Mouse (Mus musculus) MEL (cell line): ENCODE measurements around the gene Pank1. TPM values are rescaled to one million over a fixed set of nuclear protein-coding genes. Genes with fewer than 3 reads are reported as not detected.

ENCODE experiments used
- DNase-seq: peaks from one replicate; pipeline ENCODE4 v3.0.0; 2011; ENCODE audit warnings: low read depth, low spot score
- H3K27ac ChIP-seq: 2 replicates; pipeline ENCODE4 v1.5.1; 2012; ENCODE audit warnings: low read depth, mild to moderate bottlenecking, control low read depth, low read length, moderate library complexity; ENCODE audit not compliant: control insufficient read depth
- H3K27me3 ChIP-seq, 2 experiments: fragments of 150-350 bp in 1 of 2; sonication (generic) in 1 of 2; 2 replicates each; pipeline ENCODE4 v1.6.1; 2012; ENCODE audit warnings: low read length in 2 of 2, mild to moderate bottlenecking in 2 of 2, improper control_type of control experiment in 1 of 2, moderate library complexity in 1 of 2; ENCODE audit not compliant: insufficient read depth in 2 of 2, control insufficient read depth in 1 of 2
- H3K36me3 ChIP-seq, 2 experiments: 2 replicates each; pipeline ENCODE4 v1.6.1; 2012 to 2014; ENCODE audit warnings: low read length in 2 of 2, improper control_type of control experiment in 1 of 2, inconsistent platforms in 1 of 2, mild to moderate bottlenecking in 1 of 2; ENCODE audit not compliant: insufficient read depth in 2 of 2, control insufficient read depth in 1 of 2
- H3K4me1 ChIP-seq, 2 experiments: fragments of 150-350 bp in 1 of 2; sonication (generic) in 1 of 2; 2 replicates each; pipeline ENCODE4 v1.6.1; 2012; ENCODE audit warnings: low read length in 2 of 2, improper control_type of control experiment in 1 of 2, mild to moderate bottlenecking in 1 of 2; ENCODE audit not compliant: insufficient read depth in 2 of 2, control insufficient read depth in 1 of 2
- H3K4me3 ChIP-seq, 2 experiments: fragments of 150-350 bp in 1 of 2; sonication (generic) in 1 of 2; 2 replicates each; pipeline ENCODE4 v1.5.1; 2012; ENCODE audit warnings: low read depth in 2 of 2, low read length in 2 of 2, mild to moderate bottlenecking in 2 of 2, moderate library complexity in 2 of 2, control low read depth in 1 of 2, improper control_type of control experiment in 1 of 2; ENCODE audit not compliant: control insufficient read depth in 1 of 2, insufficient read depth in 1 of 2
- H3K79me2 ChIP-seq: 2 replicates; pipeline ENCODE4 v1.6.1; 2012; ENCODE audit warnings: mild to moderate bottlenecking, low read length, moderate library complexity; ENCODE audit not compliant: control insufficient read depth, poor library complexity, insufficient read depth
- H3K9ac ChIP-seq: 2 replicates; pipeline ENCODE4 v1.6.1; 2012; ENCODE audit warnings: low read depth, mild to moderate bottlenecking, control low read depth, low read length, moderate library complexity; ENCODE audit not compliant: control insufficient read depth, poor library complexity, severe bottlenecking
- H3K9me3 ChIP-seq: fragments of 150-350 bp; sonication (generic); replicated peaks from 2 replicates; pipeline ENCODE4 v1.6.1; 2012; ENCODE audit warnings: mild to moderate bottlenecking, low read length, improper control_type of control experiment, moderate library complexity; ENCODE audit not compliant: insufficient read depth
- BHLHE40 ChIP-seq: IDR thresholded peaks from 2 replicates; pipeline ENCODE4 v1.6.1; 2012; ENCODE audit warnings: low read depth, mild to moderate bottlenecking, inconsistent platforms, low read length, improper control_type of control experiment, borderline replicate concordance
- CTCF ChIP-seq, 3 experiments: IDR thresholded peaks in 2 of 3; conservative IDR thresholded peaks in 1 of 3; 2 replicates each; pipeline ENCODE4 v1.5.1; 2011 to 2012; ENCODE audit warnings: low read length in 3 of 3, low read depth in 2 of 3, mild to moderate bottlenecking in 2 of 3, improper control_type of control experiment in 1 of 3, inconsistent platforms in 1 of 3, mixed read lengths in 1 of 3, moderate library complexity in 1 of 3; ENCODE audit not compliant: control insufficient read depth in 1 of 3, insufficient read depth in 1 of 3, poor library complexity in 1 of 3, severe bottlenecking in 1 of 3
- ELF1 ChIP-seq: IDR thresholded peaks from 2 replicates; pipeline ENCODE4 v1.6.1; 2014; ENCODE audit warnings: low read depth, mild to moderate bottlenecking, inconsistent platforms, low read length, improper control_type of control experiment, moderate library complexity
- EP300 ChIP-seq, 2 experiments: IDR thresholded peaks; 2 replicates each; pipeline ENCODE4 v1.6.1; 2011; ENCODE audit warnings: improper control_type of control experiment in 2 of 2, low read length in 2 of 2, low read depth in 1 of 2, mild to moderate bottlenecking in 1 of 2
- ETS1 ChIP-seq: IDR thresholded peaks from 2 replicates; pipeline ENCODE4 v1.6.1; 2012; ENCODE audit warnings: low read depth, mild to moderate bottlenecking, inconsistent platforms, low read length, improper control_type of control experiment, moderate library complexity
- GATA1 ChIP-seq: IDR thresholded peaks from 2 replicates; pipeline ENCODE4 v1.6.1; 2011; ENCODE audit warnings: low read depth, low read length, improper control_type of control experiment
- HCFC1 ChIP-seq: IDR thresholded peaks from 2 replicates; pipeline ENCODE4 v1.6.1; 2012; ENCODE audit warnings: low read depth, mild to moderate bottlenecking, inconsistent platforms, low read length, improper control_type of control experiment, moderate library complexity
- JUND ChIP-seq: IDR thresholded peaks from 2 replicates; pipeline ENCODE4 v1.6.1; 2011; ENCODE audit warnings: low read depth, mild to moderate bottlenecking, improper control_type of control experiment, low read length
- MAFK ChIP-seq: IDR thresholded peaks from 2 replicates; pipeline ENCODE4 v1.6.1; 2011; ENCODE audit warnings: low read depth, mild to moderate bottlenecking, low read length, improper control_type of control experiment, borderline replicate concordance
- MAX ChIP-seq: IDR thresholded peaks from 2 replicates; pipeline ENCODE4 v1.6.1; 2011; ENCODE audit warnings: low read length, improper control_type of control experiment
- MAZ ChIP-seq: IDR thresholded peaks from 2 replicates; pipeline ENCODE4 v1.6.1; 2012; ENCODE audit warnings: low read depth, mild to moderate bottlenecking, inconsistent platforms, low read length, improper control_type of control experiment
- MXI1 ChIP-seq: IDR thresholded peaks from 2 replicates; pipeline ENCODE4 v1.6.1; 2011; ENCODE audit warnings: mild to moderate bottlenecking, low read depth, low read length, improper control_type of control experiment
- MYB ChIP-seq: IDR thresholded peaks from 2 replicates; pipeline ENCODE4 v1.6.1; 2011; ENCODE audit warnings: mild to moderate bottlenecking, low read depth, low read length, improper control_type of control experiment
- MYC ChIP-seq: IDR thresholded peaks from 2 replicates; pipeline ENCODE4 v1.6.1; 2011; ENCODE audit warnings: low read depth, mild to moderate bottlenecking, low read length, improper control_type of control experiment, moderate library complexity
- NELFE ChIP-seq: IDR thresholded peaks from 2 replicates; pipeline ENCODE4 v1.6.1; 2011; ENCODE audit warnings: low read depth, low read length, improper control_type of control experiment
- POLR2AphosphoS5 ChIP-seq: IDR thresholded peaks from 2 replicates; pipeline ENCODE4 v1.6.1; 2012; ENCODE audit warnings: low read depth, borderline replicate concordance, mild to moderate bottlenecking, inconsistent platforms, low read length, moderate library complexity, mixed read lengths
- RAD21 ChIP-seq: IDR thresholded peaks from 2 replicates; pipeline ENCODE4 v1.6.1; 2011; ENCODE audit warnings: mild to moderate bottlenecking, low read depth, low read length, improper control_type of control experiment
- RCOR1 ChIP-seq: IDR thresholded peaks from 2 replicates; pipeline ENCODE4 v1.6.1; 2012; ENCODE audit warnings: low read depth, mild to moderate bottlenecking, inconsistent platforms, low read length, improper control_type of control experiment
- SMC3 ChIP-seq: IDR thresholded peaks from 2 replicates; pipeline ENCODE4 v1.6.1; 2011; ENCODE audit warnings: low read depth, low read length, improper control_type of control experiment
- TAL1 ChIP-seq: IDR thresholded peaks from 2 replicates; pipeline ENCODE4 v1.6.1; 2012; ENCODE audit warnings: mild to moderate bottlenecking, inconsistent platforms, low read length, moderate library complexity, mixed read lengths
- TBP ChIP-seq: IDR thresholded peaks from 2 replicates; pipeline ENCODE4 v1.8.0; 2011; ENCODE audit warnings: low read depth, low read length, improper control_type of control experiment
- USF1 ChIP-seq: IDR thresholded peaks from 2 replicates; pipeline ENCODE4 v1.6.1; 2014; ENCODE audit warnings: low read depth, mild to moderate bottlenecking, inconsistent platforms, low read length, improper control_type of control experiment, moderate library complexity
- ZC3H11A ChIP-seq: IDR thresholded peaks from 2 replicates; pipeline ENCODE4 v1.6.1; 2012; ENCODE audit warnings: low read depth, mild to moderate bottlenecking, inconsistent platforms, low read length, improper control_type of control experiment
- ZKSCAN1 ChIP-seq: IDR thresholded peaks from 2 replicates; pipeline ENCODE4 v1.6.1; 2012; ENCODE audit warnings: low read depth, mild to moderate bottlenecking, inconsistent platforms, low read length, improper control_type of control experiment, moderate library complexity
- ZMIZ1 ChIP-seq: IDR thresholded peaks from 2 replicates; pipeline ENCODE4 v1.6.1; 2012; ENCODE audit warnings: low read depth, mild to moderate bottlenecking, inconsistent platforms, low read length, improper control_type of control experiment, moderate library complexity
- ZNF384 ChIP-seq: IDR thresholded peaks from 2 replicates; pipeline ENCODE4 v1.6.1; 2012; ENCODE audit warnings: low read depth, mild to moderate bottlenecking, inconsistent platforms, low read length, improper control_type of control experiment
- polyA plus RNA-seq, 2 experiments: library from polyadenylated mRNA; stranded (reverse) in 1 of 2; unstranded in 1 of 2; fragments of >175 nt in 1 of 2; fragments of >200 nt in 1 of 2; gene quantifications; 2 replicates each; pipeline versions ENCODE4 v1.2.1 to v1.2.4; 2012; ENCODE audit warnings: low replicate concordance in 2 of 2, low read depth in 1 of 2; ENCODE audit not compliant: insufficient read length in 2 of 2, insufficient read depth in 1 of 2, missing spikeins in 1 of 2
- total RNA-seq: library from RNA; depleted of rRNA; stranded (reverse); fragments of 300-350 nt; gene quantifications from 2 replicates; pipeline ENCODE4 v1.2.3, GENCODE M21; 2012

The Pank1 gene
- total and polyA plus RNA-seq, 3 experiments, result 7.2 to 7.6 TPM; not detected in 1

GRCm38 (mm10) chr19:34844760-34845159 is 34.5 kb downstream of the Pank1 start (continued):
- 0 out of 2 replicates have a peak, but pooled peaks have one; percentile 3 for TF ChIP-seq USF1
- TF ChIP-seq JUND, result peak; percentile 77; the same call in 1 of the 2 replicates
- TF ChIP-seq BHLHE40, result peak; percentile 60; the same call in 1 of the 2 replicates
- TF ChIP-seq ELF1, result no peak
- TF ChIP-seq CTCF (IDR thresholded peaks at IDR 0.05 in 2 of 3, conservative IDR thresholded peaks at IDR 0.05 in 1 of 3; ENCODE audit: control insufficient read depth in 1 of 3, insufficient read depth in 1 of 3, low read depth in 2 of 3, low read length in 3 of 3, poor library complexity in 1 of 3, severe bottlenecking in 1 of 3), result no peak
- peak; percentile 97 for TF ChIP-seq TAL1
- peak; percentile 97 for TF ChIP-seq MYB
- no peak for TF ChIP-seq ZC3H11A
- 0 out of 2 replicates have a peak, but pooled peaks have one; percentile 32 for TF ChIP-seq POLR2AphosphoS5
- TF ChIP-seq ETS1, result peak; percentile 93
- peak; percentile 62 for TF ChIP-seq HCFC1
- peak; percentile 94 for TF ChIP-seq TBP

- H3K27me3 ChIP-seq, result no peaks in the 10 kb centered on the region
- peak overlapping the region; percentile 66 for H3K9ac ChIP-seq
- peaks cover 0 to 57% of the 10 kb centered on the region in 2 experiments; a peak in 2 of 4 replicates for H3K36me3 ChIP-seq
- peaks cover 7% of the 10 kb centered on the region for H3K79me2 ChIP-seq
- H3K9me3 ChIP-seq, result no peaks in the 10 kb centered on the region
- peak; percentile 46 to 79; a peak in 3 of 4 replicates for TF ChIP-seq EP300 (IDR thresholded peaks at IDR 0.05; ENCODE audit: low read depth in 1 of 2, low read length in 2 of 2)
- TF ChIP-seq ZMIZ1, result no peak
- no peak for TF ChIP-seq ZNF384
- 0 out of 2 replicates have a peak, but pooled peaks have one; percentile 6 for TF ChIP-seq JUND
- TF ChIP-seq NELFE, result no peak
- 0 out of 2 replicates have a peak, but pooled peaks have one; percentile 5 for TF ChIP-seq MAZ
- TF ChIP-seq SMC3, result no peak
- TF ChIP-seq MXI1, result 0 out of 2 replicates have a peak, but pooled peaks have one; percentile 33
- 0 out of 2 replicates have a peak, but pooled peaks have one; percentile 14 for TF ChIP-seq MYC
- peak; percentile 47; the same call in 1 of the 2 replicates for TF ChIP-seq GATA1
- TF ChIP-seq MYB, result peak; percentile 81
- 0 out of 2 replicates have a peak, but pooled peaks have one; percentile 22 for TF ChIP-seq MAX
- TF ChIP-seq RCOR1, result peak; percentile 55; the same call in 1 of the 2 replicates
- no peak for TF ChIP-seq RAD21
- TF ChIP-seq ZKSCAN1, result no peak
- TF ChIP-seq MAFK, result no peak
- peak overlapping the region; percentile 96 for H3K27ac ChIP-seq
- H3K4me3 ChIP-seq, result peak overlapping the region; percentile 43 to 45
- DNase-seq, result peak; percentile 70
- H3K4me1 ChIP-seq, result peaks cover 35 to 55% of the 10 kb centered on the region in 2 experiments
Measured at GRCm38 (mm10) chr19:34844047-34844446, 35.2 kb downstream of the Pank1 start.
